Mouse (Mus musculus) lung, postnatal 0 days (tissue): Measurements from ENCODE around the gene Olfr30.

Experiments
- CTCF ChIP-seq: IDR thresholded peaks from 2 replicates; pipeline ENCODE4 v1.5.1; 2016; ENCODE audit warnings: antibody characterized with exemption, mild to moderate bottlenecking
- EP300 ChIP-seq: IDR thresholded peaks from 2 replicates; pipeline ENCODE4 v1.6.1; 2016; ENCODE audit warnings: antibody characterized with exemption, mild to moderate bottlenecking, control low read depth

DNA sequence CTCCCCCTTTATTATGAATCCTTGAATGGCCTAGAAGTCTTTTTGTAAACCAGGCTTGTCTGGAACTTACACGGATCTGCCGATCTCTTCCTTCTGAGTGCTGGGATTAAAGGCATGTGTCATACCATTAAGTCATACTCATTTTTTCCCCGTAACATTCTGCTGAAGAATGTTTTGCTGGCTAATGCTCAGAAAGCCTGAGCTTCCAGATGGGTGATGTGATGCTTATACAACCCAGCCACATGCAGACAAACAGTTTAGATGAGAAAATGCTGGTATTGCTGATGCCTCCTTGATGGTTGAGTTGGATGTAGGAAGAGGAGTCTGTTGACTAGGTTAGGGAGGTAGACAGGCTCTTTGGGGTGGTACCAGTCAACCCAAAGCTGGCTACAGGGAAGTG lies 43.7 kb downstream of the Olfr30 start:
- TF ChIP-seq EP300: no peak
- no peak for TF ChIP-seq CTCF
